In genomic region chr1:75191622-75192402, GRCm38 (mm10) we compare ENCODE assay signal across 8 mouse cellular contexts. TPM values are rescaled to one million over a fixed set of nuclear protein-coding genes. Genes with fewer than 3 reads are reported as not detected.
DNase-seq lines count a peak whose midpoint lies in the region; ATAC-seq and TF ChIP-seq lines count a peak whose summit lies in the region.

Gene Ankzf1, plus strand, starts transcription at chr1:75192151.
Gene Atg9a, minus strand, starts transcription at chr1:75192196.

- H3K4me2 ChIP-seq in heart, embryonic 11.5 days = peak within 1 kb of the TSS; percentile 86
- peak within 1 kb of the TSS; percentile 92 for H3K4me2 ChIP-seq in kidney, embryonic 16.5 days (replicated peaks; ENCODE audit: low read depth, low read length)
- H3K4me2 ChIP-seq in myocyte (ENCODE audit: low read depth) = peak within 1 kb of the TSS; percentile 93

- peaks cover 3% of the 10 kb centered on the region for H3K79me3 ChIP-seq in C2C12 (ENCODE audit: low read depth)

- TF ChIP-seq POLR2A in brain, embryonic 14.5 days (IDR thresholded peaks at IDR 0.05; ENCODE audit: borderline replicate concordance, extremely low read depth, insufficient read depth, insufficient read length, poor library complexity, severe bottlenecking) = peak; percentile 5; the same call in 1 of the 2 replicates
- TF ChIP-seq POLR2A in liver, adult 2 months (IDR thresholded peaks at IDR 0.05; ENCODE audit: extremely low read depth, insufficient read depth, low read length) = peak; percentile 70
- peak; percentile 79 for TF ChIP-seq POLR2A in myocyte (IDR thresholded peaks at IDR 0.05; ENCODE audit: insufficient read length, low read depth)

- no peaks in the 10 kb centered on the region for H3K9me3 ChIP-seq in erythroblast, embryonic 14.5 days (ENCODE audit: control insufficient read depth, low read length)
- no peaks in the 10 kb centered on the region for H3K9me3 ChIP-seq in heart, embryonic 11.5 days (replicated peaks; ENCODE audit: control insufficient read depth, low read length)
- no peaks in the 10 kb centered on the region for H3K9me3 ChIP-seq in kidney, embryonic 16.5 days (ENCODE audit: low read length)

- peak within 1 kb of the TSS; percentile 75 for H3K4me3 ChIP-seq in C2C12 (ENCODE audit: insufficient read depth, poor library complexity, severe bottlenecking)
- peak within 1 kb of the TSS; percentile 92 for H3K4me3 ChIP-seq in erythroblast, embryonic 14.5 days (replicated peaks)
- peak within 1 kb of the TSS; percentile 69 for H3K4me3 ChIP-seq in heart, embryonic 11.5 days (ENCODE audit: low read depth, low read length)
- H3K4me3 ChIP-seq in kidney, embryonic 16.5 days (ENCODE audit: low read length) = peak within 1 kb of the TSS; percentile 86
- peak within 1 kb of the TSS; percentile 87 for H3K4me3 ChIP-seq in liver, adult 2 months (ENCODE audit: insufficient read depth, low read depth, low read length)
- peak within 1 kb of the TSS; percentile 94 for H3K4me3 ChIP-seq in myocyte

- H3K79me2 ChIP-seq in C2C12 (ENCODE audit: control insufficient read depth, insufficient read depth) = peaks cover 8% of the 10 kb centered on the region
- H3K79me2 ChIP-seq in liver, adult 2 months (ENCODE audit: control insufficient read depth, insufficient read depth, low read length) = peaks cover 16% of the 10 kb centered on the region; the same call in 1 of the 2 replicates
- peaks cover 6% of the 10 kb centered on the region for H3K79me2 ChIP-seq in myocyte (ENCODE audit: control insufficient read depth, insufficient read depth)

- H3K9ac ChIP-seq in heart, embryonic 11.5 days (ENCODE audit: low read depth, low read length) = peak within 1 kb of the TSS; percentile 86
- peak within 1 kb of the TSS; percentile 90 for H3K9ac ChIP-seq in kidney, embryonic 16.5 days (replicated peaks; ENCODE audit: low read length)
- peak within 1 kb of the TSS; percentile 93 for H3K9ac ChIP-seq in liver, adult 2 months (ENCODE audit: low read depth, low read length)

- no peak for TF ChIP-seq CTCF in C2C12 (IDR thresholded peaks at IDR 0.05; ENCODE audit: control insufficient read depth, insufficient read depth, insufficient read length)
- TF ChIP-seq CTCF in brain, embryonic 14.5 days (IDR thresholded peaks at IDR 0.05; ENCODE audit: borderline replicate concordance, extremely low read depth, insufficient read depth, insufficient read length) = no peak
- no peak for TF ChIP-seq CTCF in liver, adult 2 months (IDR thresholded peaks at IDR 0.05; ENCODE audit: low read depth, low read length)

- H3K36me3 ChIP-seq in C2C12 (ENCODE audit: control insufficient read depth, insufficient read depth) (no peaks in the 10 kb centered on the region), myocyte (ENCODE audit: control insufficient read depth, insufficient read depth) (peaks cover 22% of the 10 kb centered on the region)
- H3K36me3 ChIP-seq in erythroblast, embryonic 14.5 days (ENCODE audit: control insufficient read depth) = peaks cover 63% of the 10 kb centered on the region
- H3K36me3 ChIP-seq in heart, embryonic 11.5 days (ENCODE audit: control insufficient read depth, insufficient read depth, low read length) = peaks cover 10% of the 10 kb centered on the region
- peaks cover 25% of the 10 kb centered on the region for H3K36me3 ChIP-seq in kidney, embryonic 16.5 days (ENCODE audit: insufficient read depth, low read length)
- peaks cover 30% of the 10 kb centered on the region for H3K36me3 ChIP-seq in liver, adult 2 months (ENCODE audit: control insufficient read depth, insufficient read depth, low read length)
- H3K36me3 ChIP-seq in splenic B cell, adult 2 months (ENCODE audit: control insufficient read depth, insufficient read depth, low read length, poor library complexity, severe bottlenecking) = peaks cover 2% of the 10 kb centered on the region

- peak; percentile 98 for ATAC-seq in heart, embryonic 11.5 days (replicated peaks; ENCODE audit: insufficient number of reproducible peaks, low FRiP score, low TSS enrichment)
- peak; percentile 99 for ATAC-seq in kidney, embryonic 16.5 days (ENCODE audit: low FRiP score, low TSS enrichment)

- under 1% methylated on average over 56 of the region's 56 CpGs for WGBS in heart, embryonic 11.5 days (ENCODE audit: insufficient replicate concordance)
- under 1% methylated on average over 55 of the region's 56 CpGs for WGBS in kidney, embryonic 16.5 days
- WGBS in liver, adult 2 months = under 1% methylated on average over 56 of the region's 56 CpGs

- peak; percentile 100 for DNase-seq in brain, embryonic 14.5 days (ENCODE audit: low read depth)
- peak; percentile 97 for DNase-seq in liver, adult 2 months (ENCODE audit: extremely low read depth, low read depth, low spot score)
- DNase-seq in splenic B cell, adult 2 months (ENCODE audit: low read depth, low spot score) = peak; percentile 97

- H3K27me3 ChIP-seq in C2C12 (ENCODE audit: control insufficient read depth, insufficient read depth, insufficient read length) (no peaks in the 10 kb centered on the region), myocyte (ENCODE audit: control insufficient read depth, insufficient read depth, insufficient read length) (no peaks in the 10 kb centered on the region)
- H3K27me3 ChIP-seq in erythroblast, embryonic 14.5 days (ENCODE audit: control insufficient read depth) = no peaks in the 10 kb centered on the region
- no peaks in the 10 kb centered on the region for H3K27me3 ChIP-seq in heart, embryonic 11.5 days (ENCODE audit: control insufficient read depth, insufficient read depth, low read length)
- no peaks in the 10 kb centered on the region for H3K27me3 ChIP-seq in kidney, embryonic 16.5 days (ENCODE audit: insufficient read depth, low read length)
- H3K27me3 ChIP-seq in liver, adult 2 months (ENCODE audit: control insufficient read depth, insufficient read depth, low read length) = no peaks in the 10 kb centered on the region
- H3K27me3 ChIP-seq in splenic B cell, adult 2 months (ENCODE audit: control insufficient read depth, insufficient read depth, low read length, poor library complexity, severe bottlenecking) = no peaks in the 10 kb centered on the region

- peak within 1 kb of the TSS; percentile 81 for H3ac ChIP-seq in C2C12 (ENCODE audit: control insufficient read depth, insufficient read length, low read depth)
- peak within 1 kb of the TSS; percentile 89 for H3ac ChIP-seq in myocyte (ENCODE audit: control insufficient read depth, insufficient read length)

- peaks cover 54% of the 10 kb centered on the region for H3K4me1 ChIP-seq in erythroblast, embryonic 14.5 days (ENCODE audit: control insufficient read depth)
- peaks cover 12% of the 10 kb centered on the region for H3K4me1 ChIP-seq in heart, embryonic 11.5 days (ENCODE audit: control insufficient read depth, insufficient read depth, low read length)
- H3K4me1 ChIP-seq in kidney, embryonic 16.5 days (ENCODE audit: insufficient read depth, low read length) = peaks cover 23% of the 10 kb centered on the region
- H3K4me1 ChIP-seq in liver, adult 2 months (ENCODE audit: control insufficient read depth, insufficient read depth, low read length) = peaks cover 13% of the 10 kb centered on the region

- peak within 1 kb of the TSS; percentile 90 for H3K27ac ChIP-seq in heart, embryonic 11.5 days (ENCODE audit: low read depth, low read length)
- peak within 1 kb of the TSS; percentile 94 for H3K27ac ChIP-seq in kidney, embryonic 16.5 days (ENCODE audit: low read length)
- peak within 1 kb of the TSS; percentile 93 for H3K27ac ChIP-seq in liver, adult 2 months (replicated peaks; ENCODE audit: insufficient read depth, low read depth, low read length)

TF ChIP-seq in C2C12, 6 proteins besides CTCF, POLR2A, EP300 and RAD21:
- TF ChIP-seq USF1 (IDR thresholded peaks at IDR 0.05; ENCODE audit: low read depth) = no peak
- TF ChIP-seq MYOD1 (IDR thresholded peaks at IDR 0.05; ENCODE audit: control insufficient read depth, insufficient read length, low read depth) = no peak
- TF ChIP-seq FOSL1 (IDR thresholded peaks at IDR 0.05; ENCODE audit: insufficient read depth, low read length, poor library complexity, severe bottlenecking) = no peak
- TF ChIP-seq MAX (IDR thresholded peaks at IDR 0.05) = no peak
- TF ChIP-seq MYOG (IDR thresholded peaks at IDR 0.05; ENCODE audit: control insufficient read depth, extremely low read depth, insufficient read length) = no peak
- no peak for TF ChIP-seq CEBPB (IDR thresholded peaks at IDR 0.05; ENCODE audit: low read depth)

TF ChIP-seq in myocyte, 11 proteins besides CTCF, POLR2A, EP300 and RAD21 (continues in another document):
- TF ChIP-seq MAX (IDR thresholded peaks at IDR 0.05; ENCODE audit: low read depth) = peak; percentile 11
- TF ChIP-seq MYOD1 (IDR thresholded peaks at IDR 0.05; ENCODE audit: control insufficient read depth in 1 of 3, insufficient read length in 2 of 3, low read depth in 2 of 3) = no peak
- no peak for TF ChIP-seq CEBPB (IDR thresholded peaks at IDR 0.05; ENCODE audit: insufficient read depth, poor library complexity, severe bottlenecking)
- no peak for TF ChIP-seq TCF3 (IDR thresholded peaks at IDR 0.05; ENCODE audit: insufficient read length, low read depth)
- peak; percentile 53 for TF ChIP-seq SRF (IDR thresholded peaks at IDR 0.05; ENCODE audit: control insufficient read depth, insufficient read length, low read depth)
- TF ChIP-seq MYOG (IDR thresholded peaks at IDR 0.05; ENCODE audit: control insufficient read depth in 1 of 3, insufficient read depth in 1 of 3, insufficient read length in 2 of 3, low read depth in 2 of 3) = peak in 1 of 3 experiments; percentile 3
- TF ChIP-seq USF1 (IDR thresholded peaks at IDR 0.05; ENCODE audit: low read depth) = no peak
- no peak for TF ChIP-seq TCF12 (IDR thresholded peaks at IDR 0.05; ENCODE audit: insufficient read depth, poor library complexity, severe bottlenecking)
- TF ChIP-seq POLR2AphosphoS2 (IDR thresholded peaks at IDR 0.05; ENCODE audit: insufficient read length, low read depth) = peak; percentile 86

RNA-seq across cellular contexts. Expression of gene Ankzf1, which starts in this region (rescaled TPM):
- polyA plus RNA-seq in C2C12 (2012; fragmentation: generic; extraction: Trizol) (4.0 TPM), myocyte (2012; fragmentation: generic; extraction: Trizol) (11.4 TPM)
- polyA plus RNA-seq in brain, embryonic 14.5 days (2012; rRNA removed) = 22.6 and 34.6 TPM in 2 replicates
- polyA plus RNA-seq in erythroblast, embryonic 14.5 days (2012) = 0.98 and 1.2 TPM in 2 replicates
- 18.7 and 24.2 TPM in 2 replicates for polyA plus RNA-seq in heart, embryonic 11.5 days (2014; fragmentation: Nextera tagmentation; extraction: Ambion mirVana)
- polyA plus RNA-seq in kidney, embryonic 16.5 days (2015; fragmentation: Nextera tagmentation; extraction: Ambion mirVana) = 29.2 and 30.1 TPM in 2 replicates
- total RNA-seq in liver, adult 2 months (2014; rRNA removed) = 17.7 and 19.5 TPM in 2 replicates
- polyA plus RNA-seq in liver, adult 2 months (2012; rRNA removed) = 12.5 and 16.6 TPM in 2 replicates

RNA-seq across cellular contexts. Expression of gene Atg9a, which starts in this region (rescaled TPM):
- polyA plus RNA-seq in C2C12 (2012; fragmentation: generic; extraction: Trizol) (16.8 TPM), myocyte (2012; fragmentation: generic; extraction: Trizol) (44.6 TPM)
- 63.2 and 68.4 TPM in 2 replicates for polyA plus RNA-seq in brain, embryonic 14.5 days (2012; rRNA removed)
- polyA plus RNA-seq in erythroblast, embryonic 14.5 days (2012) = 25.7 and 26.4 TPM in 2 replicates
- 22.7 and 26.8 TPM in 2 replicates for polyA plus RNA-seq in heart, embryonic 11.5 days (2014; fragmentation: Nextera tagmentation; extraction: Ambion mirVana)
- polyA plus RNA-seq in kidney, embryonic 16.5 days (2015; fragmentation: Nextera tagmentation; extraction: Ambion mirVana) = 33.0 and 36.0 TPM in 2 replicates
- 23.5 and 35.8 TPM in 2 replicates for total RNA-seq in liver, adult 2 months (2014; rRNA removed)
- polyA plus RNA-seq in liver, adult 2 months (2012; rRNA removed) = 75.0 and 75.4 TPM in 2 replicates

Comparison
In these comparisons a context has a peak if more than half of its experiments do, and no peak if none do; other contexts are left out.
1. Peak in every context shown above with its lines: DNase-seq, ATAC-seq, H3K4me3 ChIP-seq and H3K27ac ChIP-seq.
2. POLR2A ChIP-seq: peak in every context shown above with its lines; median percentile 79 in myocyte; 70 in liver, adult 2 months; 5 in brain, embryonic 14.5 days.